Mouse (Mus musculus) kidney, embryonic 16.5 days (tissue): ENCODE results near the gene Cxcl3. TPM values are rescaled to one million over a fixed set of nuclear protein-coding genes. Genes with fewer than 3 reads are reported as not detected.

Experiments
- ATAC-seq: fragments of 200-750 bp; cut with Nextera tagmentation; 2 replicates; pipeline ENCODE4 v1.8.0; 2017; ENCODE audit warnings: moderate TSS enrichment; ENCODE audit not compliant: low FRiP score, low TSS enrichment
- H3K27ac ChIP-seq: fragments of 300-500 bp; sonication (generic); 2 replicates; pipeline ENCODE4 v1.5.1; 2014; ENCODE audit warnings: low read length
- H3K27me3 ChIP-seq: fragments of 300-500 bp; sonication (generic); 2 replicates; pipeline ENCODE4 v1.6.1; 2014; ENCODE audit warnings: low read length, control low read depth, mixed read lengths; ENCODE audit not compliant: insufficient read depth
- H3K36me3 ChIP-seq: fragments of 300-500 bp; sonication (generic); 2 replicates; pipeline ENCODE4 v1.6.1; 2014; ENCODE audit warnings: low read length, control low read depth, mixed read lengths; ENCODE audit not compliant: insufficient read depth
- H3K4me1 ChIP-seq: fragments of 300-500 bp; sonication (generic); 2 replicates; pipeline ENCODE4 v1.6.1; 2014; ENCODE audit warnings: low read length, control low read depth, mixed read lengths; ENCODE audit not compliant: insufficient read depth
- H3K4me2 ChIP-seq: fragments of 300-500 bp; sonication (generic); replicated peaks from 2 replicates; pipeline ENCODE4 v1.6.1; 2014; ENCODE audit warnings: low read depth, low read length
- H3K4me3 ChIP-seq: fragments of 300-500 bp; sonication (generic); 2 replicates; pipeline ENCODE4 v1.5.1; 2014; ENCODE audit warnings: mild to moderate bottlenecking, low read length
- H3K9ac ChIP-seq: fragments of 300-500 bp; sonication (generic); replicated peaks from 2 replicates; pipeline ENCODE4 v1.6.1; 2014; ENCODE audit warnings: low read length
- H3K9me3 ChIP-seq: fragments of 300-500 bp; sonication (generic); 2 replicates; pipeline ENCODE4 v1.6.1; 2016; ENCODE audit warnings: low read length, control low read depth
- WGBS: fragments of 180-500 bp; shearing (Covaris S2); extraction: QIAGEN DNeasy Blood & Tissue Kit; methylation state at CpG from one replicate; pipeline ENCODE4 v1.1.7; 2014; 5-methylcytosine and 5-hydroxymethylcytosine counted together
- polyA plus RNA-seq: library from polyadenylated mRNA; unstranded; fragments of >200 nt; fragmentation: Nextera tagmentation; extraction: Ambion mirVana; gene quantifications from 2 replicates; pipeline ENCODE4 v1.2.1, GENCODE M21; 2015

The Cxcl3 gene
- polyA plus RNA-seq, 1 experiment from 2014 or later = not detected

DNA sequence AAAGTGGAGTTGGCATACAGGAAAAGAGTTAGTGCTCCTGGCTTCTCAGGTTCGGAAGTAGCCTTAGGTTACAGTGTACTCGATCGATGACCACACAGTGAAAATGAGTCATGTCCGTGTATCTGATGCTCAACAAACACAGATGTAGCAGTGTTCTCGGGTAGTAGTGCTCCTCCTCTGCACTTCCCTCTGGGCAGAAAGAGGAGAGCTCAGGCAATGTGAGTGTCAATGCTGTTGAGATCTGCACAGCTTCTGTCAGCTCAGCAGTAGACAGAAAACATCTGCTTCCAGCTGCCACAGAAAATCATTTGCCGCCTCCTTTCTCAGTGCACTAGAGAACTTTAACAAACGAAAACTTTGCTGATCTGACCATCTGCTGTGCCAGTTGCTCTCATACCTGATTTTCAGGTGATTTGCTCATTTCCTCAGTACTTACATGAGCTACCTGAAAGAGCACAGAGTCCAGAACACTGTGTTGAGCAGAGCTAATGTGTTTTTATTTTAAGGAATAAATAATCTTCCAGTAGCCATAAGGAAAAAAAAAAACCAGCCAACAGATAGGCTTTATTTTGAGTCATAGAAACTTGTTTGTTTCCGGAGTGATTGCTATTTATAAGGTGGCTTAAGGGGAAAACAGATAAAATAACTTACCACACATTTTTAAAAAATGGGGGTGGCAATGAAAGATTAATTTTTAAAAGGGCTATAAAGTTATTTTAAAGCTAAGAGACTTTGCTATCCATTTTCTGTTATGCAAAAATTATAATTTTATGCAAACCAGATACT, 19.9 kb upstream of the Cxcl3 start:
- no peaks in the 10 kb centered on the region for H3K27me3 ChIP-seq
- H3K4me1 ChIP-seq = 0 out of 2 replicates have a peak, but pooled peaks cover 6% of the 10 kb centered on the region
- no peak overlapping the region for H3K4me3 ChIP-seq
- no peaks in the 10 kb centered on the region for H3K9me3 ChIP-seq
- H3K36me3 ChIP-seq = no peaks in the 10 kb centered on the region
- H3K27ac ChIP-seq = no peak overlapping the region
- no peak overlapping the region for H3K4me2 ChIP-seq
- peak; percentile 59; the same call in 1 of the 2 replicates for ATAC-seq
- H3K9ac ChIP-seq = no peak overlapping the region
- 21% methylated on average over 8 of the region's 8 CpGs for WGBS

DNA sequence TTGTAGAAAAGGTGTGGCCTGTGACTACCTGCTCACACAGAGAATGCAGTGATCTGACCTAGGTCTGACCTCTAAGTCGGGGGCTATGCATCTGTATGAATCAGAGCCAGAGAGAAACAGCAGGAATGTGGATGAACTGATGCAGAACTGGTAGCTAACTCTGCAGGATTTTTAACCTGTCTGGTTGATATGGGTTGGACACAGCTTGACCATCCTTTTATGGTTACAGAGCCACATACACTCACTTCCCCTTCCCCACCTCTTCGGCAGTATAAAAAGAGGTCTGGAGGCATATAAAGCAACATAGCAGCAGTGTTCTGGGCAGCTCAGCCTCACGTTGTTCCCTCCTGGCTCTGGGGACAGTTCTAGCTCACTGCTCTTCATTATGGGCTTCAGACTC, 17.7 kb upstream of the Cxcl3 start, which contains the start of gene Ppbp:
Gene Ppbp (plus strand): TSS at position 301 of the 400 bp plus-strand sequence.
- Histone ChIP-seq H3K9ac (no peak within 1 kb of the TSS), H3K4me1 (0 out of 2 replicates have a peak, but pooled peaks cover 6% of the 10 kb centered on the region), H3K9me3 (no peaks in the 10 kb centered on the region), H3K4me2 (no peak within 1 kb of the TSS), H3K4me3 (no peak within 1 kb of the TSS), H3K36me3 (no peaks in the 10 kb centered on the region), H3K27ac (no peak within 1 kb of the TSS), H3K27me3 (no peaks in the 10 kb centered on the region)
- ATAC-seq = no peak
- WGBS = 49% methylated on average over 3 of the region's 3 CpGs

DNA sequence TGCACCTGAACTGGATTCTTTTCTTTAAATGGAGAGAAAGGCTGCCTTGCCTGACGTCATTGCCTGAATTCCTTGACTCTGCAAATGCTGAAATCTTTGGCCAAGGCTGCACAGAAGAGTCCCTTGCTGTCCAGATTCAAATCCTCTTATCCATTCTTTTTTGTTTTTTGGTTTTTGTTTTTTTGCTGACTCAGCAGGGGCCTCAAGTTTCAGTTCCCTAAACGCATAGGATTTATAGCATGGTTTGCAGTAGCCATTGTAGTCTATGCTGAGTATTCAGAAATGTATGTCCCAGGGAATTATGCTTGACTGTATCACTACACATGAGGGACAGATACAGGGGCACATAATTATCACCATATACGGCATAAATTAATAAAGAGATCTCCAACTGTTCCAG, 14.5 kb upstream of the Cxcl3 start:
- WGBS = 72% methylated on average over 3 of the region's 3 CpGs
- Histone ChIP-seq H3K27me3 (no peaks in the 10 kb centered on the region), H3K9me3 (no peaks in the 10 kb centered on the region), H3K36me3 (no peaks in the 10 kb centered on the region), H3K4me2 (no peak overlapping the region), H3K27ac (no peak overlapping the region), H3K4me1 (no peaks in the 10 kb centered on the region), H3K4me3 (no peak overlapping the region), H3K9ac (no peak overlapping the region)
- no peak for ATAC-seq

DNA sequence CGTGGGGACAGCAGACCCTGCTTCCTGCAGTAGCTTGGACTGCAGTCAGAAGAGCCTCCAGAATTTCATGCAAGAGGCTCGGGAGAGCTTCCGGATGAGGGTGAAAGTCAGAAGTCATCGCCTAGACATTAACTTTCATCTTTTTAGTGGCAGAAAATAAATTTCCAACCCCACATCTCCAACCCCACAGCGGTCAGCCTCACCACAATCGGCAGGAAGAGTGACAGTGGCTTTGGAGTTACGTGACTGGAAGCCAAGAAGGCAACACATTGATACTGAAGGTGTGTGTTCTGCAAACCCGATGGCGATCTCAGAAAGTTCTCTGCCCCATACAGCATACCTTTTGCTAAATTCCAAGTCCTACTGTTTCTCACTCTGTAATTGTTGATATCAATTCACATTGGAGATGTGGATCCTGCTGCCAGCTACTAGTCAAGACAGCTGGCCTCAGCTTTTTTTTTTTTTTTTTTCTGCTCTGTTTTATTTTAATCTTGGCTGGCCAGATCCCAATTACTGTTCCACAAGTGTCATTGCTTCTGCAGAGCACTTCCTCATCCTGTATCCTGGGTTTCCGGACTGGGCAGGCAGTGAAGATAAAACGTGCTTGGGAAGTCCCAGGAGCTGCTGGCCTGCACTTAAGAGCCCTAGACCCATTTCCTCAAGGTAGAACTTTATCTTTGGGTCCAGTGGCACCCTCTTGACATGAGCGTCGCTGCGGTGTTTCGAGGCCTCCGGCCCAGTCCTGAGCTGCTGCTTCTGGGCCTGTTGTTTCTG, 13.8 kb upstream of the Cxcl3 start, which contains the start of gene Pf4:
Gene Pf4 (plus strand): TSS at position 556 of the 774 bp plus-strand sequence.
- Histone ChIP-seq H3K4me1 (no peaks in the 10 kb centered on the region), H3K4me2 (no peak within 1 kb of the TSS), H3K4me3 (no peak within 1 kb of the TSS), H3K9me3 (no peaks in the 10 kb centered on the region), H3K36me3 (no peaks in the 10 kb centered on the region), H3K27ac (no peak within 1 kb of the TSS), H3K27me3 (no peaks in the 10 kb centered on the region), H3K9ac (no peak within 1 kb of the TSS)
- WGBS = 73% methylated on average over 16 of the region's 16 CpGs
- ATAC-seq = peak; percentile 57; the same call in 1 of the 2 replicates

DNA sequence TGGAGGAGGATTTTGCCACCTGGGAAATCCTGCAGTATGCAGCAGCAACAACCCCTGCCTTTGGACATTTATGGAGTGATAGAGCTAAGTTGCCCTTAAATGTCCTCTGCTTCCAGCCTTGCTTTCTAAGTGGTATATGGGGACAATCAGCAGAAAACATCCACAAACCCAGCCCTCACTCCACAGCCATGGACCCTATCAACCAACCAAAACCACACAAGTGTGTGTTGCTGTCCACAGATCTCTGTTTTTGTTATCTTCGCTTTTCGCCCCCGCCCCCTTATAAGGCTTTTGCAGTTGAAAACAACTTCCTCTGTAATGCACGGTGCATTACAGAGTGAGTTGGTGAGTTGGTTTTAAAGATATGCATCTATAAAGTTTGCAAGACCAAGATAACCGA, 10.3 kb upstream of the Cxcl3 start:
- H3K4me2 ChIP-seq = no peak overlapping the region
- H3K36me3 ChIP-seq = no peaks in the 10 kb centered on the region
- 86% methylated on average over 5 of the region's 5 CpGs for WGBS
- H3K9me3 ChIP-seq = no peaks in the 10 kb centered on the region
- no peak overlapping the region for H3K27ac ChIP-seq
- no peaks in the 10 kb centered on the region; the same call in 1 of the 2 replicates for H3K27me3 ChIP-seq
- no peak for ATAC-seq
- H3K4me3 ChIP-seq = no peak overlapping the region
- H3K9ac ChIP-seq = no peak overlapping the region
- no peaks in the 10 kb centered on the region for H3K4me1 ChIP-seq

DNA sequence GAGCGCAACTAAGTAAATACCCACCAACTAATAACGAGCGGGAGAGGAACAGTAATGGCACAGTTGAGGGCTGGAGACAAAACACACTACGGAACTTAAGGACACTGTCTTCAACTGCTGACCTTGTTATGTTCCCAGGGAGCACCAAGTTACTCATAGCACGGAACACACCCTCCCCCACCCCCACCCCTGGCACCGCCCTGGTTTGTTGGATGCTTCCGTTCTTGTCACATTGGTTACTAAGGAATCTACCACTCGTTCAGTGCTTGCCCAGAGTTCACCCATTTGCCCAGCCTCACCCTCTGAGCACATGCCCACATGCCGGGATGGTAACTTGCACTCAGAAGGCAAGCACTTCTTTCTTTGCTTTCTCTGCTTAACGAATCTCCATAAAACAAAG, 8.3 kb upstream of the Cxcl3 start:
- H3K9ac ChIP-seq = no peak overlapping the region
- H3K4me1 ChIP-seq = no peaks in the 10 kb centered on the region
- no peaks in the 10 kb centered on the region for H3K36me3 ChIP-seq
- ATAC-seq = no peak
- H3K4me3 ChIP-seq = no peak overlapping the region
- WGBS = 59% methylated on average over 10 of the region's 10 CpGs
- no peaks in the 10 kb centered on the region for H3K9me3 ChIP-seq
- H3K4me2 ChIP-seq = no peak overlapping the region
- H3K27ac ChIP-seq = no peak overlapping the region
- no peaks in the 10 kb centered on the region; the same call in 1 of the 2 replicates for H3K27me3 ChIP-seq

DNA sequence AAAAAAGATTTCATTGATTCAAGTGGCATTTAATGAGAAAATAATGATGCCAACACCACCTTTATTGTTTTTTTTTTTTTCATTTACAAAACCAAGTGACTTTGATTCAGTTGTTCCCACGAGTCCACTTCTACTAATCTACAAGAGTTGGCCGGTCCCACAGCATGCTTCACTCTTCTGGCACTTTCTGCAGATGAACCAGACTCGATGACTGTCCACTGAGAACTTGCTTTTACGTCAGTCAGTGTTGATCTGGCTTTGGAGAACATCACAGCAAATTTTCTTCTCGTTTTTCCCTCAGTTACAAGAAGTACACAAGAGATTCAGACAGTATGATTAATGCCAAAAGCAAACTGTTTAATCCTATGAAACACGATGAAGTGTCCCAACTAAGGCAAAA, 7.0 kb upstream of the Cxcl3 start:
- Histone ChIP-seq H3K9me3 (no peaks in the 10 kb centered on the region), H3K27me3 (no peaks in the 10 kb centered on the region; the same call in 1 of the 2 replicates), H3K4me3 (no peak overlapping the region), H3K4me2 (no peak overlapping the region), H3K36me3 (no peaks in the 10 kb centered on the region), H3K4me1 (no peaks in the 10 kb centered on the region), H3K27ac (no peak overlapping the region), H3K9ac (no peak overlapping the region)
- no peak for ATAC-seq
- 77% methylated on average over 6 of the region's 6 CpGs for WGBS

DNA sequence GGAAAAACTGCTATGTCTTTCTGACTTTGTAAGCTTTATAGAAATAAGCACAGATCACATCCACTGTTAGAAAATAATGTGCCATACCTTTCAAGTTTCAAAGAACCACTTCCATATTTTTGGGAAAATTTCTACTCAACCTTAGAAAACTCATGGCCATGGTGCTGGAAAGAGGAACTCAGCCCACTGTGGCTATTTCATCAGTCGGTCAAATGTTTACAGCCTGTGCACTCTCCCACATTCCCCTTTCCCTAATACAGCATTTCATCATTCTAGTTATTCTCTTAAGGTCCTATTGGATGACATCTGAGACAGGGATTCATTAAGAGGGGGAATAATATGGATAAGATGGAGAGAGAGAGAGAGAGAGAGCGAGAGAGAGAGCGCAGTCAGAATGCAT, 2.2 kb upstream of the Cxcl3 start:
- WGBS = 84% methylated on average over 3 of the region's 3 CpGs
- Histone ChIP-seq H3K9ac (no peak overlapping the region), H3K4me3 (no peak overlapping the region), H3K36me3 (no peaks in the 10 kb centered on the region), H3K4me2 (no peak overlapping the region), H3K27ac (no peak overlapping the region), H3K4me1 (0 out of 2 replicates have a peak, but pooled peaks cover 4% of the 10 kb centered on the region), H3K9me3 (no peaks in the 10 kb centered on the region), H3K27me3 (no peaks in the 10 kb centered on the region)
- no peak for ATAC-seq

DNA sequence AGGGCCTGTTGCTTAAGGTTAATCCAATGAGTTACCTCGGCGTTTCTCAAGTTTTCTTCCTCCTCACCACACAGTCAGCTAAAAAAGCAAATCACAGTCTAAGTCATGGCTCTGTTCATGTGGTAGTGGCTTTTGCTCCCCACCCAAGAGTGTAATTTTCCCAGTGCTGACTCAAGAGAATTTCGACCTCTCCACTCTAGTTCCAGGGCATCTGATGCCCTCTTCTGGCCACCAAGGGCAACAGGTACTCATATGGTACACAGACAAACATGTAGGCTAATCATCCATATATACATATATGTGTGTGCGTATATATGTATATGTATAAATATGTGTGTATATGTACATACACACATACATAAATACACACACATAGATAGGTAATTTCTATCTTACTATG, 2.2 kb downstream of the Cxcl3 start:
- H3K27me3 ChIP-seq = no peaks in the 10 kb centered on the region
- H3K9me3 ChIP-seq = no peaks in the 10 kb centered on the region
- no peak overlapping the region for H3K4me2 ChIP-seq
- ATAC-seq = no peak
- WGBS = 83% methylated on average over 4 of the region's 4 CpGs
- no peak overlapping the region for H3K27ac ChIP-seq
- H3K4me1 ChIP-seq = peaks cover 18% of the 10 kb centered on the region
- H3K9ac ChIP-seq = no peak overlapping the region
- no peaks in the 10 kb centered on the region for H3K36me3 ChIP-seq
- no peak overlapping the region for H3K4me3 ChIP-seq
